ENCODE assay signal across 12 mouse cellular contexts in genomic region chr2:44222176-44222753, GRCm38 (mm10).
DNase-seq lines count a peak whose midpoint lies in the region; ATAC-seq and TF ChIP-seq lines count a peak whose summit lies in the region.
"Had no signal": no experiment of that assay in that cellular context is flagged by ENCODE, and none has a peak within 500 bp of the region (broad histone marks: within the 10 kb centered on the region; RNA-seq: fewer than 3 reads in every experiment).

No protein-coding gene starts in this region.

- DNase-seq in heart, adult 8-10 months (ENCODE audit: low spot score), result no peak
- peak; percentile 13 for DNase-seq in retina, postnatal 1 day
- no peak for DNase-seq in retina, embryonic 14.5 days (ENCODE audit: low spot score)
- DNase-seq in heart, postnatal 0 days (ENCODE audit: low spot score), result no peak
- peak; percentile 8 for DNase-seq in testis, postnatal 14 days (ENCODE audit: low spot score)
- DNase-seq in T-cell, adult 2 months (ENCODE audit: low spot score), result no peak
- DNase-seq: thymus, postnatal 25 days had no signal

- H3K4me1 ChIP-seq in heart, embryonic 13.5 days, result peaks cover 12% of the 10 kb centered on the region
- H3K4me1 ChIP-seq in heart, postnatal 0 days (ENCODE audit: control insufficient read depth, insufficient read depth), result 0 out of 2 replicates have a peak, but pooled peaks cover 4% of the 10 kb centered on the region
- 0 out of 2 replicates have a peak, but pooled peaks cover 4% of the 10 kb centered on the region for H3K4me1 ChIP-seq in intestine, embryonic 16.5 days (ENCODE audit: control insufficient read depth, insufficient read depth, low read length)
- H3K4me1 ChIP-seq: liver, embryonic 15.5 days had no signal

- H3K9ac ChIP-seq in heart, embryonic 13.5 days, result no peak overlapping the region
- H3K9ac ChIP-seq in heart, postnatal 0 days (replicated peaks; ENCODE audit: low read depth, low read length), result no peak overlapping the region
- no peak overlapping the region for H3K9ac ChIP-seq in intestine, embryonic 16.5 days (ENCODE audit: low read depth, low read length)
- H3K9ac ChIP-seq: embryonic facial prominence, embryonic 15.5 days; liver, embryonic 15.5 days had no signal

- no peak overlapping the region for H3K27ac ChIP-seq in heart, embryonic 13.5 days (replicated peaks)
- no peak overlapping the region for H3K27ac ChIP-seq in heart, postnatal 0 days (ENCODE audit: low read depth)
- no peak overlapping the region for H3K27ac ChIP-seq in intestine, embryonic 16.5 days (ENCODE audit: low read length)
- H3K27ac ChIP-seq: embryonic facial prominence, embryonic 15.5 days; liver, embryonic 15.5 days had no signal

- no peaks in the 10 kb centered on the region for H3K9me3 ChIP-seq in heart, embryonic 13.5 days
- no peaks in the 10 kb centered on the region for H3K9me3 ChIP-seq in heart, postnatal 0 days (replicated peaks; ENCODE audit: control insufficient read depth, low read length)
- no peaks in the 10 kb centered on the region for H3K9me3 ChIP-seq in intestine, embryonic 16.5 days (ENCODE audit: control insufficient read depth, low read length)
- H3K9me3 ChIP-seq: embryonic facial prominence, embryonic 15.5 days; liver, embryonic 15.5 days had no signal

- no peak for TF ChIP-seq EP300 in heart, postnatal 0 days (IDR thresholded peaks at IDR 0.05; ENCODE audit: low read depth)

- H3K4me2 ChIP-seq in heart, embryonic 13.5 days, result peak overlapping the region; percentile 45
- H3K4me2 ChIP-seq in heart, postnatal 0 days (ENCODE audit: low read depth, low read length), result peak overlapping the region; percentile 42
- no peak overlapping the region for H3K4me2 ChIP-seq in intestine, embryonic 16.5 days (ENCODE audit: low read depth, low read length)
- H3K4me2 ChIP-seq: embryonic facial prominence, embryonic 15.5 days; liver, embryonic 15.5 days had no signal

- no peaks in the 10 kb centered on the region for H3K27me3 ChIP-seq in heart, embryonic 13.5 days (replicated peaks)
- no peaks in the 10 kb centered on the region for H3K27me3 ChIP-seq in heart, postnatal 0 days (ENCODE audit: control insufficient read depth, insufficient read depth, low read length)
- no peaks in the 10 kb centered on the region for H3K27me3 ChIP-seq in intestine, embryonic 16.5 days (replicated peaks; ENCODE audit: control insufficient read depth, insufficient read depth, low read length)
- H3K27me3 ChIP-seq: CH12.LX; embryonic facial prominence, embryonic 15.5 days; liver, embryonic 15.5 days had no signal

- H3K4me3 ChIP-seq in heart, embryonic 13.5 days, result no peak overlapping the region
- H3K4me3 ChIP-seq in heart, postnatal 0 days (ENCODE audit: low read depth, low read length), result no peak overlapping the region
- H3K4me3 ChIP-seq in intestine, embryonic 16.5 days (ENCODE audit: low read length), result no peak overlapping the region
- H3K4me3 ChIP-seq: embryonic facial prominence, embryonic 15.5 days; liver, embryonic 15.5 days had no signal

- 20% methylated on average over 6 of the region's 6 CpGs for WGBS in heart, embryonic 13.5 days
- 18% methylated on average over 6 of the region's 6 CpGs for WGBS in heart, postnatal 0 days
- 22% methylated on average over 6 of the region's 6 CpGs for WGBS in intestine, embryonic 16.5 days

- no peaks in the 10 kb centered on the region for H3K36me3 ChIP-seq in heart, embryonic 13.5 days
- H3K36me3 ChIP-seq in heart, postnatal 0 days (replicated peaks; ENCODE audit: control insufficient read depth, insufficient read depth, low read length), result no peaks in the 10 kb centered on the region
- H3K36me3 ChIP-seq in intestine, embryonic 16.5 days (ENCODE audit: control insufficient read depth, insufficient read depth, low read length), result no peaks in the 10 kb centered on the region
- H3K36me3 ChIP-seq: embryonic facial prominence, embryonic 15.5 days; liver, embryonic 15.5 days had no signal

- TF ChIP-seq CTCF in heart, postnatal 0 days (IDR thresholded peaks at IDR 0.05; ENCODE audit: low read depth), result no peak

- no peak for ATAC-seq in heart, embryonic 13.5 days (ENCODE audit: extremely low read depth, insufficient number of reproducible peaks, low FRiP score, low TSS enrichment)
- ATAC-seq in heart, postnatal 0 days (ENCODE audit: insufficient read depth, low read depth), result no peak
- no peak for ATAC-seq in intestine, embryonic 16.5 days

Comparison
In these comparisons a context has a peak if more than half of its experiments do, and no peak if none do; other contexts are left out.
1. DNase-seq: peak in retina, postnatal 1 day (single experiment) and testis, postnatal 14 days (single experiment); none in heart, adult 8-10 months (single experiment), retina, embryonic 14.5 days (single experiment), heart, postnatal 0 days (single experiment) and T-cell, adult 2 months (single experiment).